Mouse (Mus musculus) liver, embryonic 12.5 days (tissue): ENCODE results near the gene Arnt2. TPM values are rescaled to one million over a fixed set of nuclear protein-coding genes. Genes with fewer than 3 reads are reported as not detected.

Experiments
- ATAC-seq: fragments of 200-750 bp; cut with Nextera tagmentation; 2 replicates; pipeline ENCODE4 v1.8.0; 2017; ENCODE audit warnings: moderate number of reproducible peaks, mild to moderate bottlenecking, moderate library complexity
- H3K27ac ChIP-seq: fragments of 300-500 bp; sonication (generic); 2 replicates; pipeline ENCODE4 v1.5.1; 2016; ENCODE audit warnings: mild to moderate bottlenecking
- H3K27me3 ChIP-seq: fragments of 300-500 bp; sonication (generic); replicated peaks from 2 replicates; pipeline ENCODE4 v1.6.1; 2016; ENCODE audit warnings: mild to moderate bottlenecking, moderate library complexity
- H3K36me3 ChIP-seq: fragments of 300-500 bp; sonication (generic); 2 replicates; pipeline ENCODE4 v1.6.1; 2016; ENCODE audit warnings: mild to moderate bottlenecking, moderate library complexity
- H3K4me1 ChIP-seq: fragments of 300-500 bp; sonication (generic); 2 replicates; pipeline ENCODE4 v1.6.1; 2016
- H3K4me2 ChIP-seq: fragments of 300-500 bp; sonication (generic); 2 replicates; pipeline ENCODE4 v1.6.1; 2016; ENCODE audit warnings: mild to moderate bottlenecking, moderate library complexity
- H3K4me3 ChIP-seq: fragments of 300-500 bp; sonication (generic); 2 replicates; pipeline ENCODE4 v1.5.1; 2016; ENCODE audit warnings: mild to moderate bottlenecking, moderate library complexity
- H3K9ac ChIP-seq: fragments of 300-500 bp; sonication (generic); 2 replicates; pipeline ENCODE4 v1.6.1; 2016; ENCODE audit warnings: mild to moderate bottlenecking, moderate library complexity
- H3K9me3 ChIP-seq: fragments of 300-500 bp; sonication (generic); replicated peaks from 2 replicates; pipeline ENCODE4 v1.6.1; 2016; ENCODE audit warnings: mild to moderate bottlenecking, moderate library complexity
- WGBS: fragments of 180-500 bp; shearing (Covaris S2); methylation state at CpG from one replicate; pipeline ENCODE4 v1.1.7; 2016; ENCODE audit not compliant: insufficient replicate concordance; 5-methylcytosine and 5-hydroxymethylcytosine counted together
- polyA plus RNA-seq: library from polyadenylated mRNA; unstranded; fragments of >200 nt; fragmentation: Nextera tagmentation; extraction: Ambion mirVana; gene quantifications from 2 replicates; pipeline ENCODE4 v1.2.1, GENCODE M21; 2016

The Arnt2 gene
- polyA plus RNA-seq, 1 experiment from 2014 or later = 0.56 TPM

DNA sequence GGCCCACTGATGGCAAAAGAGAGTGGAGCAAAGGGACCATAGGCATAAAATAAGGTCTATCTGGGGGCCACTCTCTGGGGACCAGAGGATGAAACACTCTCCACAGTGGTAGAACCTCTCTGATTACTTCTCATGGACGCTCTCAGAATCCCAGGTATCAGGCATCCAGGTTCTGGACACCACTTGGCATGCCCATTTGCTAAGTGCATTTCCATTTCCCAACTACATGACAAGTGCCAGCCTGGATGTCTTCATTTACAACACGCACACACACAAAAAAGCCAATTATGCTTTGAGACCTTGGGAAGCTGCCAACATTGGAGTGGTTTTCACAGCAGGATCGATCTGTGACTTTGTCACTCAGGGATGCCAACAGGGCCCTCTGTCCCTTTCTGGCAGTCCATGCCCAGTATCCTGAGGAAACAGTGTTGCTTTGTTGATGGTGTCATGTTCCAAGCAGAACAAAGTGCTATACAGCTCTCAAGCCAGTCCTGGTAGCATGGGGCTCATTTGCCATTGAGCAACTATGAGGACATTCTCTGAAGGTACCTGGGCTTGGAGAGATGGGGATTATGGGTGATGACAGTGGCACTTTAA is 102.5 kb downstream of the Arnt2 start:
- no peak for ATAC-seq
- H3K9me3 ChIP-seq = no peaks in the 10 kb centered on the region
- H3K4me2 ChIP-seq = no peak overlapping the region
- no peaks in the 10 kb centered on the region for H3K36me3 ChIP-seq
- no peaks in the 10 kb centered on the region for H3K4me1 ChIP-seq
- H3K4me3 ChIP-seq = no peak overlapping the region
- no peak overlapping the region for H3K27ac ChIP-seq
- no peak overlapping the region for H3K9ac ChIP-seq
- 67% methylated on average over 3 of the region's 3 CpGs for WGBS
- H3K27me3 ChIP-seq = no peaks in the 10 kb centered on the region

DNA sequence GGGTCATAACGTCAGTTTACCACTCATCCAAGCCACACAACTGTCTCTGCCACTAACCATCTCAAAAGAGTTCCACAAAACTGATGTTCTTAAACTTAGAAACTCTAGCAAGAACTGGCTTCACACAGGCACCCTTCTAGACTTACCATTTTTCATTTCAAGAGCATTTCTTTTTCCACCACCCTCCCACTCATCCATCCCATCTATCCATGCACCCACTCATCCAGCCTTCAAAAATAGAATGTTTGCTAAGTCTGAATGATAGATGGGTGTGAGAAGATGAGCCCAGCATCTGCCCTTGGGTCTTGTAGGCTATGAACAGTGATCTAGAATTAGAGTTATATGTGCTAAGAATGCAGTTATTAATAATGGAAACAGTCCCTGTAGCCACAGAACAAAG is 109.7 kb downstream of the Arnt2 start:
- Histone ChIP-seq H3K4me1 (no peaks in the 10 kb centered on the region), H3K27me3 (no peaks in the 10 kb centered on the region), H3K36me3 (no peaks in the 10 kb centered on the region), H3K27ac (no peak overlapping the region), H3K4me3 (no peak overlapping the region), H3K9me3 (no peaks in the 10 kb centered on the region), H3K4me2 (no peak overlapping the region), H3K9ac (no peak overlapping the region)
- 44% methylated on average over 1 of the region's 1 CpGs for WGBS
- ATAC-seq = no peak

DNA sequence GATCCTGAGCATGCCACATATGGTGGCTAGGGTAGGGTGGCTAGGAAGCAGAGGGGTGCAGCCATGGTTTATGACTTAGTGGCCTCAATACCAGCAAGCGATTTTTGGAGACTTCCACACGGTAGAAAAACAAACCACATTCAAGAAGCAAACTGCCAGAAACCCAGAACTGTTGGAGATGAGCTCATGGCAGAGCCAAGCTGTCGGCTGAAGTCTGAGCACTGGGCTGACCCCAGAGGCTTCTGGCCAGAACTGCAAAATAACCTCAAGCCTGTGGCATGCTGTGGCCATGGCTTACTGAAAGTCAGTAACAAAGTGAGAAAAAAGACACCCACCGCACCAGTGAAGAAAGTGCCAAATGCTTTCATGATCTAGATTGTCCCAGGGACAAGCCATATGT is 110.4 kb downstream of the Arnt2 start:
- H3K36me3 ChIP-seq = no peaks in the 10 kb centered on the region
- 55% methylated on average over 4 of the region's 4 CpGs for WGBS
- no peak overlapping the region for H3K4me2 ChIP-seq
- H3K4me1 ChIP-seq = no peaks in the 10 kb centered on the region
- H3K27me3 ChIP-seq = no peaks in the 10 kb centered on the region
- no peak for ATAC-seq
- H3K27ac ChIP-seq = no peak overlapping the region
- no peak overlapping the region for H3K4me3 ChIP-seq
- H3K9ac ChIP-seq = no peak overlapping the region
- no peaks in the 10 kb centered on the region for H3K9me3 ChIP-seq

- Histone ChIP-seq H3K4me3 (no peak overlapping the region), H3K9me3 (no peaks in the 10 kb centered on the region), H3K9ac (no peak overlapping the region), H3K4me1 (no peaks in the 10 kb centered on the region), H3K27me3 (no peaks in the 10 kb centered on the region), H3K36me3 (no peaks in the 10 kb centered on the region), H3K4me2 (no peak overlapping the region), H3K27ac (no peak overlapping the region)
- 76% methylated on average over 7 of the region's 7 CpGs for WGBS
- ATAC-seq = no peak
Observed at GRCm38 (mm10) chr7:84293054-84293453, 116.9 kb downstream of the Arnt2 start.

DNA sequence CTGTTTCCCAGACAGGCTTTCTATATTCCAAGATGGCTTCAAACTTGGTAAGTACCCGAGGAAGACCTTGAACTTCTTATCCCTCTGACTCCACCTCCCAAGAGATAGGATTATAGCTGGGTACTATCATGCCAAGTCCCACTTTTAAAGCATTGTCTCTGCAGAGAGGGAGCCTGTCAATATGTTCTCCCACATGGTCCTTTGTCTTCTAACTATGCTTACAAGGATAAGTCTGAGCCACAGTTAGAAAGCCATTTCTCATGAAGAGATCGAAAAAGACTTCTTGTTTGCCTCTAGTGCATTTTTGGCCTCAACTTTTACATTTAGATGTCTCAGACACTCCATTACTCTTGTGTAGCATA is 122.8 kb downstream of the Arnt2 start:
- no peaks in the 10 kb centered on the region for H3K27me3 ChIP-seq
- H3K27ac ChIP-seq = no peak overlapping the region
- no peak overlapping the region for H3K9ac ChIP-seq
- H3K4me3 ChIP-seq = no peak overlapping the region
- WGBS = 48% methylated on average over 2 of the region's 2 CpGs
- no peak overlapping the region for H3K4me2 ChIP-seq
- no peaks in the 10 kb centered on the region for H3K4me1 ChIP-seq
- H3K36me3 ChIP-seq = no peaks in the 10 kb centered on the region
- ATAC-seq = no peak
- no peaks in the 10 kb centered on the region for H3K9me3 ChIP-seq

DNA sequence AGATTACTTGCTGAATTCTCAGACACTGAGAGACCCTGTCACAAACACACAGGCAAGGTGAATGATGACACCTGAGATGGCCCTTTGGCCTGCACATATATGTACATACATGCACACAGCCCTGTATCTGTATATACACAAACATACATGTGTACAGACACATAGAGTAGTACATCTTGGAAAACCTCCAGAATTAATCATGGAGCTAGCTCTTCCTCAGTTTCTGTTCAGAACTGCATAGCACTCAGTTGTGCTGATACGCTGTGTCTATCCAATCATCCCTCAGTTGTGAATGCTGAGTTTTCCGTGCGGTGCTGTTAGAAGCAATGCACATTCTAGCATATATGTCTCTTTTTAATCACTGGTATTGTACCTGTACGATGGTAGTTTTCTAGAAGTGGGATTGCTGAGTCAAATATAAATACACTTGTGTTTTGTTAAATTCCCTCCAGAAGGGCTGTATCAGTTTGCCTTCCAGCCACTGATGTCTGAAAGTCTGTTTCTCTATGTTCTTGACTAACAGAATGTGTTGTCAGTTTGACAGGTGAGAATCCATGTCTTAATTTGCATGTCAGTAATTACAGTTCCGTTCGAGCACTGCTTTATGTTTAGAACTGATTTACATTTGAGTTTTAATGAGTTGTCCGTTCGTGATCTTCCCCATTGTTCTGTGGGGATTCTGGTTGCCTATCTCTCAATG is 123.3 kb downstream of the Arnt2 start:
- no peak overlapping the region for H3K9ac ChIP-seq
- H3K4me2 ChIP-seq = no peak overlapping the region
- no peaks in the 10 kb centered on the region for H3K36me3 ChIP-seq
- 75% methylated on average over 8 of the region's 8 CpGs for WGBS
- H3K4me1 ChIP-seq = no peaks in the 10 kb centered on the region
- H3K4me3 ChIP-seq = no peak overlapping the region
- H3K27me3 ChIP-seq = no peaks in the 10 kb centered on the region
- H3K27ac ChIP-seq = no peak overlapping the region
- no peaks in the 10 kb centered on the region for H3K9me3 ChIP-seq
- no peak for ATAC-seq

- Histone ChIP-seq H3K9me3 (no peaks in the 10 kb centered on the region), H3K27me3 (no peaks in the 10 kb centered on the region), H3K36me3 (no peaks in the 10 kb centered on the region), H3K27ac (no peak overlapping the region), H3K4me2 (no peak overlapping the region), H3K9ac (no peak overlapping the region), H3K4me1 (no peaks in the 10 kb centered on the region), H3K4me3 (no peak overlapping the region)
- ATAC-seq = no peak
- 73% methylated on average over 7 of the region's 7 CpGs for WGBS
Observed at GRCm38 (mm10) chr7:84285790-84286189, 124.2 kb downstream of the Arnt2 start.

DNA sequence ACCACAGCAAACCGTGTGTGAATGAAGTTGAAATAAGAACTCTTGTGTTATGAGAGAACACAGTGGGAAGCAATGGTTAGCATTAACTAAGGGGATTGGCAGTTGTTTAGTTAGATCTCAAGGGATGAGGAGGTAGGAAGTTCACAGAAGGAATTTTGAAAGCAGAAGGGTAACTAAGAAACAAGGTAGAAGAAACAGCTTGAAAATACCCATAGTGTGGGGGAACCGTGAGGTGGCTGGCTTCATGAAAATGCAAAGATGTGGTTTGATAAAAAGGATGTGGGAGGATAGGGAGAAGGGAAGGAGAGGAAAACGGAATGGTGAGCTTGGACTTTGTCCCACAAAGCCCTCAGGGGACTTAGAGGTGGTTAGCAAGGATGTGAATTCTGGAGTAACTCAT is 125.0 kb downstream of the Arnt2 start:
- no peaks in the 10 kb centered on the region for H3K4me1 ChIP-seq
- H3K36me3 ChIP-seq = no peaks in the 10 kb centered on the region
- 44% methylated on average over 3 of the region's 3 CpGs for WGBS
- H3K4me2 ChIP-seq = no peak overlapping the region
- no peak for ATAC-seq
- H3K9ac ChIP-seq = no peak overlapping the region
- H3K4me3 ChIP-seq = no peak overlapping the region
- no peaks in the 10 kb centered on the region for H3K27me3 ChIP-seq
- H3K27ac ChIP-seq = no peak overlapping the region
- no peaks in the 10 kb centered on the region for H3K9me3 ChIP-seq

- no peak overlapping the region for H3K4me3 ChIP-seq
- no peaks in the 10 kb centered on the region for H3K36me3 ChIP-seq
- no peak overlapping the region for H3K9ac ChIP-seq
- H3K9me3 ChIP-seq = no peaks in the 10 kb centered on the region
- WGBS = 59% methylated on average over 4 of the region's 4 CpGs
- H3K4me1 ChIP-seq = no peaks in the 10 kb centered on the region
- H3K4me2 ChIP-seq = no peak overlapping the region
- ATAC-seq = no peak
- H3K27me3 ChIP-seq = no peaks in the 10 kb centered on the region
- no peak overlapping the region for H3K27ac ChIP-seq
Observed at GRCm38 (mm10) chr7:84282231-84282630, 127.7 kb downstream of the Arnt2 start.

- Histone ChIP-seq H3K27me3 (no peaks in the 10 kb centered on the region), H3K4me1 (no peaks in the 10 kb centered on the region), H3K9me3 (no peaks in the 10 kb centered on the region), H3K36me3 (no peaks in the 10 kb centered on the region), H3K4me2 (no peak overlapping the region), H3K27ac (no peak overlapping the region), H3K9ac (no peak overlapping the region), H3K4me3 (no peak overlapping the region)
- ATAC-seq = no peak
- WGBS = 40% methylated on average over 1 of the region's 1 CpGs
Observed at GRCm38 (mm10) chr7:84279231-84279630, 130.7 kb downstream of the Arnt2 start.

DNA sequence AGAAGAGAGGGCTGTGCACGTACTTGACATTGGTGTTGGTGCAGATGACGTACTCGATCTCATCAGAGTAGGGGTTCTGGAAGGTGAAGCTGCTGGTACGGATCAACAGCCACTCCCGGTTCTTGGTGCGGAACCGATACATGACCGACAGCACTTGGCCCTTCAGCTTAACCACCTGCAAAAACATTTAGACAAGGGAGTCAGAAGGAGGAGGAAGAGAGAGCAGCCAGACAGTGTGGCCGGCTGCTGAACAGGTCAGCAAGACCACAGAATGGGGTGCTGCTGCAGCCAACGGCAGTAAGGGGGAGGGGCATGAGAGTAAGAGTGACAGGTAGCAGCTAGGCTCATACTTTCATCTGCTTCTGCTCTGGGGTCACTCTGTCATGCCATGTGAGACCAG is 134.7 kb downstream of the Arnt2 start:
- no peaks in the 10 kb centered on the region for H3K9me3 ChIP-seq
- WGBS = 64% methylated on average over 10 of the region's 10 CpGs

DNA sequence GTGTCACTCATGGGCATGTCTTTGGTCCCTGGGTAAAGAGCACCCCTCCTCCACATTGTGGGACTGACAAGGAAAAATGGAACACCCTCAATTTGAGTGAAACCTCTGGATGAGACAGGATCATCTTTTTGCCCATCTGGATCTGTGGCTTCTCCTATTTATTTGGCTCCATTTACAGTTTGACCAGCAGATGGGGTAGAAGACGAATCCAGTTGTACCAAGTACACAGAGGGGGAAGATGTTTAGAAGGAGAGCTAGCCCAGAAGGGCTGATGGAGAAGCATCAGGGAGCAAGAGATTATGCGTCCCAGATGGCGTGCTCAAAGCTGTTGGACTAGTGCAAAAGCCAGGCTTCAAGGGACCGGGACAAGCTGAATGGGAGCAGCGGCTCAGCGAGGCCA is 136.0 kb downstream of the Arnt2 start:
- Histone ChIP-seq H3K9ac (no peak overlapping the region), H3K4me3 (no peak overlapping the region), H3K27me3 (no peaks in the 10 kb centered on the region), H3K4me2 (no peak overlapping the region), H3K36me3 (no peaks in the 10 kb centered on the region), H3K27ac (no peak overlapping the region), H3K9me3 (no peaks in the 10 kb centered on the region), H3K4me1 (no peaks in the 10 kb centered on the region)
- ATAC-seq = no peak
- WGBS = 68% methylated on average over 6 of the region's 6 CpGs

More for the DNA sequence above, 134.7 kb downstream of the Arnt2 start:
- Histone ChIP-seq H3K4me3 (no peak overlapping the region), H3K27ac (no peak overlapping the region), H3K27me3 (no peaks in the 10 kb centered on the region), H3K9ac (no peak overlapping the region), H3K36me3 (no peaks in the 10 kb centered on the region), H3K4me1 (no peaks in the 10 kb centered on the region), H3K4me2 (no peak overlapping the region)
- no peak for ATAC-seq
